Mouse (Mus musculus) spleen, adult 2 months (tissue): ENCODE data around the gene Sirt4.

Experiments used
- CTCF ChIP-seq: fragments of 200-500 bp; IDR thresholded peaks from 2 replicates; pipeline ENCODE4 v1.5.1; 2011; ENCODE audit warnings: mild to moderate bottlenecking, inconsistent platforms; ENCODE audit not compliant: insufficient read depth, insufficient read length, insufficient replicate concordance; ENCODE audit errors: extremely low read depth
- POLR2A ChIP-seq: fragments of 200-500 bp; IDR thresholded peaks from 2 replicates; pipeline ENCODE4 v1.6.1; 2011; ENCODE audit warnings: low read depth, low read length, inconsistent platforms

GRCm38 (mm10) chr5:115458918-115459317, 25.6 kb downstream of the Sirt4 start:
- TF ChIP-seq POLR2A: no peak
- no peak for TF ChIP-seq CTCF
